Mouse (Mus musculus) adrenal gland, postnatal 10 days (tissue): Measurements from ENCODE around the gene Aatf. TPM values are rescaled to one million over a fixed set of nuclear protein-coding genes. Genes with fewer than 3 reads are reported as not detected.

ENCODE experiments used
- DNase-seq: peaks from one replicate; pipeline ENCODE4 v3.0.0; 2021; ENCODE audit warnings: mixed read lengths
- long read RNA-seq, 2 experiments: library from polyadenylated mRNA; stranded (forward); transcript quantifications; one replicate each; pipeline ENCODE4 v2.0.0; 2021
- total RNA-seq, 2 experiments: library from RNA; stranded (reverse); gene quantifications; 2 replicates each; pipeline ENCODE4 v1.2.3; 2021

Aatf gene
- total RNA-seq: 10 to 100 TPM; 18.1 to 22.5 TPM
- long read RNA-seq, experiment 1, transcript Aatf-201 (13 exons, 1,822 nt): major isoform, 21 of 38 reads
- long read RNA-seq, experiment 1, partial matches to known transcripts: 12 of 38 reads
- long read RNA-seq, experiment 1, other reads (novel, unspliced or antisense): 5 of 38 reads
- long read RNA-seq, experiment 2, transcript Aatf-201 (13 exons, 1,822 nt): major isoform, 10 of 22 reads
- long read RNA-seq, experiment 2, partial matches to known transcripts: 9 of 22 reads
- long read RNA-seq, experiment 2, other reads (novel, unspliced or antisense): 2 of 22 reads

DNA sequence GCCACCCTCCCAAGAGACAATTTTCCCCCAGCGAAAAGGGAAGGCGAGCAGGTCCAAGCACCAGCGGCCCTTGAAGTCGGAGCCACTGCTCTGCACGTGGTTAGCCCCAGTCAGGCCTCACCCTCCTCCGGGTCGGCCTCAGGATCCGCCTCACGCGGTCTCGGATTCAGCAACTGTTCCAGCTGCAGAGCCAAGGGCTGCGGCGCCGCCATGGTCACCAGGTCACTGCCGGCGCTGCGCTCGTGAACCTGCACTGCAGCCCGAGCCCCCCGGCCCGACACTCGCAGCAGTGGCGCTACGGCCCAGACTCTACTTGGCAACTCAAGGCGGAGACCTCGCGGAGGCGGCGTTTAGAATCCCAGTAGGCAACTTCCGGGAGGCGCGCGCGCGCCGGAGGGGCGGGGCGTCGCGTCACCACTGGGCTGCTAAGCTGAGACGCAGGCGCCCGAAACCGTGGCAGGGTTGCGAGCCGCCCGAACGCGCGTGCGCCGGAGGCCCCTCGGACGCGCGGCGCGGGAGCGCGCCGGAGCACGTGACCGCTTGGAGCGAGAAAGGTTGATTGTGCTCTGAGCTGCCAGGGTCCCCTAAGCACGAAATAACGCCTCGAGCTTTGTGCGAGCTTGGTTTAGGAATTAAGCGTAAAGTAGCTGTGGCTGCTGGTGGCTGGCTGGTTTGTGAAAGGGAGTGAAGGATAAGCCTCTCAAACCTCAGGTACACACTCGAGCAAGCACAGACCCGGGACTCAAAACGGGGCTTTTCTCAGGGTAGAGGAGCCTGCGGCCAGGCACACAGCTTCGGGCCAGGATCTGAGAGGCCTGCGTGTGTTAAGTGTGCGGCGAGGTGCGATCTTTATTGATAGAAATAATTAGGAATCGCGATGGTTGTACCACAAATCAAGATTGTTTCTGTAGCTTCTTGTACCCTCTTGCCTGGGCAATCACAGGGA lies at the start of gene Aatf:
Gene Aatf, minus strand, starts transcription at position 352 of the 946 bp plus-strand sequence.
- DNase-seq: peak; percentile 99

DNA sequence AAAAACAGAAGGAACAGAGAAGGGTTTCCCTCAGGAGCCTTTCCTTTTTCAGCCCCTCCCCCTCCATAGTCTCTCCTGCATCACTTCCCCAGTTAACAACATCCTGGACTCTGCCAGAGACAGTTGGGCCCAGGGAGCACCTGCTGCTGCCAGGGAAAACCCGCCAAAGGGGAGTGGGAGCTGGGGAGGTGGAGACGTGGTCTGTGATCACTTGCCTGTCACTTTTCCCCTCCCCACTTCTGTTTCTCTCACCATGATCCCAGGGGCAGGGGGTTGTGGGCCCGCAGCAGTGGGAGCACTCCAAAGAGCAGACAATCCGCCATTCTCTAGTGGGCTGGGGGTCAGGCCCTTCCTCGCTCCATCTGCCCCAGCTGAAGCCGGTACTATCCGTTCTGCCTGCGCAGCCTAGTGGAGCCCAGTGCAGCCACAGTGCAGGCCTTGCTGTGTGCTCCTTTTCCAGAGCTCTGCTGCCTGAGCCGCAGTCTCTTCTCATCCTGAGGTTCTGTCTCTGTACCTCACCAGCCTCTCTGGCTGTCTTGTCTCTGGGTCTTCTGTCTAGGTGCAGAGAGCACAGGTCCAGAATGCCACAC lies 49.5 kb upstream of the Aatf start:
- DNase-seq: no peak

DNA sequence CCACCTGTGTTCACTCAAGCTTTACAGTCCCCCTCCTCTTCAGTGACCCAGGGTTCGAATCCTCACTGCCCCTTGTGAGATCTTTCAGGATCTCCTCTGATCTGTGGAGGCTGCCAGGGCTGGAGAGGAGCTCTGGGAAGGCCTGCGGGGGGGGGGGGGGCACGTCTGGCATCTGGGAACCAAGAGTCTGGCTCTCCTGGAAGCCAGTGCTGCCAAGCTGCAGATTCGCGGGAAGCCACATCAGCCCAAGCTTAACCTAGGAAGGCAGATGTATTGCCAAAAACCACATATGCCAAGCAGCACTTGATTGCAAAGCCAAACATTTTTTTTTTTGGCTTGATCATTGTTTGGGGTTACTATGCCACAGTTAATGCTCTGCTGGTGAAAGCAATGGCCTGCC lies 48.2 kb upstream of the Aatf start:
- peak; percentile 20 for DNase-seq

DNA sequence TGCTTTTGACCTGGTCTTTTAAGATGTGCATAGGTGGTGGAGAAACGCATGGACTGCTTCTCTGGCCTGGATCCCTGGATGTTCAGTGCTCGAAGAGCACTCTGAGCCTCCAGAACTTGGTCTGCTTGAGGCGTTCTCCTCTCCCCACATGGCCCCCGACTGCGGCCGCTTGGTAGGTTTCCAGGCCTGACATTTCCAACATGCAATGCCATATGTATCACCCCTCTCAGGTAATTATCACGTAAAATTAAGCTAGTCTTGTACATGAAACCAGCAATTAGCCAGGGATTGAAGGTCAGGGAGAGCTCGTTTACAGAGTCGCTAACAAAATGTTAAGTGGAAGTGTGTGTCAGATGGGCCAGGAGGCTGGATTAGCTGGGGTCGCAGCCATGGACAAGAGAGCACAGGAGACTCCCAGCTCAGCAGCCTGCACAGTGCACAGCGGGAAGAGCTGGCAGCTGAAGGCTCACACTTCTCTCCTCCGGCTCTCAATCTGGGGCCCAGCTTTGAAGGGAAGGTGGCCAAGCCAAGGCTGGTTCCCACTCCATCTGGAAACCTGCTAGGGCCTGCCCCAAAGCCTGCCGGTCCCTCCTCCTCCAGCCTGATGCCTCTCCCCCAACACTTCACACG lies 40.6 kb upstream of the Aatf start:
- no peak for DNase-seq

DNA sequence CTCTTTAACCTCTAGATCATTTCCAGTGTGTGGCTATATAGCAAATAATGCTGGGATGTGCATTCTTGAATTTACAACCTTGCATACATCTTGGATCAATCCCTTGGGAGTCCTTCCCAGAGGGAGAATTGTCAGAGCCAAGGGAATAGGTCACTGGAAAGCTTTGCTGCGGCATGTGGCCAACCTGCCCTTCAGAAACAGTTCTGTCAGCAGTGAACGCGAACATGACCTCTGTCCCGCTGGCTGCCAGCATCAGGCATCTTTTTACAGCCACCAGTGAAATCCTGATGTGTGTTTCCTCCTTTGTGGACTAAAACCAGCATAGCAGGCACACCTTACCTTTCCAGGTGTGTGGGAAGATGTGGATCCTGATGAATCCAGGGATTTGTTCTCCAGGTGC lies 38.0 kb upstream of the Aatf start:
- DNase-seq: no peak

DNA sequence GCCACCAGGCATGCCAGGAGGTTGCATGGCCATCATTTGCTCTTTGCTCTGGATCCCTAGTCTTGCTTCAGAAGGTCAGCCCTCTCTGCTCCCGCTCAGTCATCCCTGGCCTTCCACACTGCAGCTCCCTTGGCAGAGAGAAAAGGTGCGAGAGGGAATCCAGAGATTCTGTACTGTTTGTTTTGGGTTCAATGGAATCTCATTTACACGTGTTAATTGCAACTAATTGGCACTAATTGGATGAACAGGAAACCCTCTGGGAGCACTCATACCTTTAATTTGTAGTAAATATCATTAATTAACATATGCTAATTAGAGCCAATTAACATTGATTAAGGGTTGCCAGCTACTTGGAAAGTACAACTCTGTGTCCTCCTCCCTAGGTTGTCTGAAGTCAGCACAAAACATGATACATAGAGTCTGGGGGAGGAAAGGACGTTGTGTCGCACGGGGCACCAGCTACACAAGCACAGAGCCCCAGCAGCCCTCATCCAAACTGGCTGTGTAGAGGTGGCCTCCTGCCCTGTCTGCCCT lies 36.0 kb upstream of the Aatf start:
- DNase-seq: no peak

DNA sequence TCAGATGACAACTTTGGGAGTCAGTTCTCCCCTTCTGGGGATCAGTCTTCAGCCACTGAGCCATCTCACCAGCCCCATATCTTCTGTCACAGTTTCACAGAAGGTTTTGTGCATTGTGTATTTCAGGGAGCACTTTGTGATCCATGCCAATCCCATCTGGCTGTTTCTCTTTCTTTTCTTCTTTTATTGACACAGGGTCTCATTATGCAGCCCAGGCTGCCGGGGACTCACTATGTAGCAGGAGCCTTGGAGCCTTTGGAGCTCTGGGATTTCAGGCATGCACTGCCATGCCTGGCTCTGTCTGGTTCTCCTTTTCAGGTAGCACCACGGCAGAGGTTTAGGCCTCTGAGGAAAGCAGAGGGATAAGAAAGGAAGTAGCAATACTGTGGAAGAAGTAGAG lies 35.0 kb upstream of the Aatf start:
- no peak for DNase-seq

DNA sequence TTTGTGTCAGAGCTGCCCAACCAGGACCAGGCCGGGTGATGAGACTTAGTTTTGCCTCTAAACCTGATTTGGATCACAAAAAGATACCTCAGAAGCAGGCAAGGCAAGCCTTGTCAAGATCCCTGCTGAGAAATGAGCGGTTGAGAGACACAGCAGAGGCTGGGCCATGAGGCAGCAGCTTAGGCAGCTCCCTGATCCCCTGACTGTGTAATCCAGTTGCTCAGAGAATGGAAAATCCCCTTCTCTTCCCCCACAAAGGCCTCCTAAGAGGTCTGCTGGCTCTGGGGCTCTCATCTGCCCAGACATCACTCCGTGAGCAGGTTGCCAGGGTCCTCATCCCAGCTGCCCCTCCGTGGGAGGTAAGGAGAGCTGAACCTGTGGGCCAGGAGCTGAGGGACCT lies 26.7 kb upstream of the Aatf start:
- no peak for DNase-seq

DNA sequence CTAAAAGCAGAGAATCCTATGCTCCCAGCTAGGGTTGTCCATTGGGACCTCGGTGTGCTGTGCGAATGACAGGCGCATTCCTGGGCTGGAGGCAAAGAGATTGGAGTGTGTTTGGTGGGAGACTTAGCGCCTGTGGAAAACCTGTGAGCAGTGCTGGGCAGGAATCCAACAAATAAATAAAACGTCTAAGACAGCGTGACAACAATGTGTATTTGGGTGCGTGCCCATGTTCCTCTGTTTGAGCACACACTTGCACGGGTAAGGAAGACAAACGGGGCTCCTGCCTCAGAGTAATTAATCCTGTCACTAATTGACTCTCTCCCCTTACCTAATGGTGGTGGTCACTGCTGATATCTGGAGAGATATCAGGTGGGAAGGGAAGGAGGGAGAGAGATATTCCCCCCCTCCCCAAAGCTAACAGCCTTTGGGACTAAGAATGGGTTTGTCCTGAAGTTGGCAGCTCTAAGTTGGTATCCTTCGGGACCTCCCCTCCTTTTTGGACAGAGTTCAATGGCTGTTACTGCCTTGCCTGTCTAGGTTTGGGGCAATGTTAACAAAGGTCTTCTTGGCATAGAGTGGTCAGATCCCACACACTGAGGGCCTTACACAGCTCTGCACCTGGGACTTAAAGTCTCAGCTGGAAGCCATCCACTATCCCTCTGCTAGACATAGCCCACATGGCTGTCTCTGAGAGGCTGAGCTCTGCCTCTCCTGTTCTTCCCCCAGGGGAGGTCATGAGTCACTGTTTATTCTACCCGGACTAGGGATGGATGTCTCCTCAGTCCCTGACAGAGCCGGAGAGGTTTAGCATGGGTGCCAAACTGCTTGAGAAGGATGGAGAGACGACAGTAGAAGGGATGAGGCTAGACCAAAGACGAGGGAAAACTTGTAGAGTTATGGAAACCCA lies 16.7 kb upstream of the Aatf start:
- no peak for DNase-seq

DNA sequence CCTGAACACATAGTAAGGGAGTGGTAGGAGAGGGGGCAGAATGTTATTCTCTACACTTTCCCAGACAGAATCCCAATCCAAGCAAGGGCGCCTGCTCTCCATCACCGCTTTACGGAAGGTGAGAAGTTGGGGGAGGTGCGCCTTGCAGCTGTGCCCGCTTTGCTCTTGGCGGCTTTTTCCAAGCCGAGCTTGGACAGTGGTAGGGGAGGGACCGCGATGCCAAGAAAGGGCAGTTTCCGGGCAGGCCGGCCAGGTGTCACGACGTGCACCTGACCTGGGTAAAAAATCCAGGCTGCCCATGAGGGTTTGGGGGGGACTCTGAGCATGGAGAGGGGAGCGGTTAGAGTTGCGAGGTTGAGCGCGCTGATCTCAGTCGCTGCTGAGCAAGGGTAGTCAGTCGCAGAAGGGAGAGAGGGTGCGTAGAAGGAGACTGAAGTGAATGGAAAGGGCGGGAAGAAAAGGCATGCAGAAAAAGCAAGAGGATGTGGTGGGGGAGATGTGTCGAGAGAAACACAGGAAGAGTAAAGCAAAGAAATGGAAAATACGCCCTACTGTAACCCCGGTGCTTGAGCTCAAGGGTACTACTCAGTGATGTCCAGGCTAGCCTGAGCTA lies 15.9 kb upstream of the Aatf start:
- no peak for DNase-seq

DNA sequence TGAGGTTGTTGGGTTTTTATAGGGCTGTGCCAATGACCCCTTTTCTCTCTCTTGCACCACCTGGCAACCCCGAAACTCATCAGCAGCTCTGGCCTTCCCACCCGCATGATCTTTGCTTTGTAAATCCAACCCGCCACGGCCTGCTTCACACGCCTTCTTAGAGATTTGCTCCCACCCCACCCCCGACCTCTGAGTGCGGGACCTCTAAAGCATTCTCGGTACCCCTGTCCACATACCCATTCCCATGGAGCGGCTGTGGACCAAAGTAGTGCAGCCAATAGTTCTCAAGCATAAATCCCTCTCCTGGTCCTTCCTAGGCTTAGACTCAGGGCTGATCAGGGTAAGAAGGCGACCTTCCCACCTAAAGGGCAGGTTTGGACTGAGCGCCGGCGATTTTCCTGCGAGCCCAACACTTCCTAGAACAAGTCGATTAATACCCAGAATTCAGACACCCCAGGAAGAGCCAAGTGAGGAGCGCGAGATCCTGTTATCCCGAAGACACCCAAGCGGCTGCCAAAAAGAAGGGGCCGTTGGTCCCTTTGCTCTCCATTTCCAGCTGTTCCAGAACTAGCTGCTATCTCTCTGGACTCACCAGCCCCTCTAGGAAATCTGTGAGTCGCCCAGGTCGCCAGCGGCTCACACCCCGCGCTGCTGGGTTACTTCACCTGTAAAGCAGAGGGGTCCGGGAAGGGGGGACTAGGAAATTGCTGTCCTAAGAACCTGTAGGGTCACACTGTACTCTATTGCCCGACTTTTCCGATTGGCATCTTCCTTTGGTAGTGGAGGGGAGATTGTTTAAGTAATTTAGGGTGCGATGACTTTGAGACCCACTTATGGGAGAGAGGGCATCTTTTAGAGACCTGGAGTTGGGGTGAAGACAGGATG lies 13.9 kb upstream of the Aatf start:
- no peak for DNase-seq

DNA sequence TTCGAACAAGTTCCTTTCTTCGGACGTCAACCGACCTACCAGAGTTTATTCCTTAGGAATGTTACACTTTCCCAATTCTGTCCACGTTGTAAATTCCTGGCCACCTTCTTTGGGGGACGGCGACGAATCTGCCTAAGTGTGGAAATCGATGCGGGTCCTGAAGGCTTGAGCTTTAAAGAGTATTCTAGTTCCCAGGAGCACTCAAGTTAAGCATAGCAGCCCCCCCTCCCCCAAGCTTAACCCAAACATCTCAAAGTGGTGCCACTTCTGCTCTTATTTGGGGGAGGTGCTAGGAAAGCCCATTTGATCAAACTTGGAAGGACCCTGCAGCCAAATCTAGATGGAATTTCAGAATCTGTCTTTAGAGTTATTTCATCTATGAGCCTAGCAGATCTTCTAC lies 13.1 kb upstream of the Aatf start:
- no peak for DNase-seq

DNA sequence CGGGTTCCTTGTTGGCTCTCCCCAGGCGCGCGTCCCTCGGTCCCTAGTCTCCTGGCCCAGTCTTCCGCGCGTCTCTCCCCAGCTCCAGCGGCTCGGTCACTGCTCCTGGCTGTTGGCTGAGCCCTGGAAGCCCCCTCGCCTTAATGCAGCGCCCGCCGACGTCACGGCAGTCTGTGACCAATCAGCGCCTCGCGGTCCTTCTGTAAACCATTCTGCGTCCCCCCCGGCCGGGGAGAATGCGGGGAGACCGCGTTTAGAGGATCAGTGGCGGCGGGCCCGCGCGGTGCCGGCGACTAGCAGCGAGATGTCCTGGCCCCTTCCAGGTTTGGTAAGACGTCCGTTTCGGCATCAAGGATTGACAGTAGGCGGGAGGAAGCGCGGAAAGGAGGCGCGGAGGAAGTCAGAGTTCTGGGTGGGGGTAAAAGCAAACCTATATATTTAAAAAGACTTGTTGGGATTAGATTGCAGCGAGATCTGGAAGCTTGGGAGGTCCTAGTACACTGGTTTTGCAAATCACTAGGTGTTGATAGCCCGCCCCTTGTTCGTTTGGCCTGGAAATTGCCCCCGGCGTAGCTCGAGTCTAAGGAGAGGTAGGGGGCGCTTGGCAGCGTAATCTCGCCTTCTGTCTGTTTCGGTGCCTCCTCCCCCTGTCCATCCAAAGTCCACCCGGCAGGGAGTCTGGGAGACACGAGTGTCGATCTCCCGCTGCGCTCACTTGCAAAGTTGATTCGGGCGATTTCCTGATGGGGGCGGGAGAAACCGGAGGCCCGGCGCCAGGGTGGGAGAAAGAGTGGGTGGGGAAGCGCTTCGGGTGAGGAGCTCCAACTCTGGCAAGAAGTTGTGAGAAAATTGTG lies 12.3 kb upstream of the Aatf start, which contains the start of gene Lhx1:
Gene Lhx1, minus strand, starts transcription at position 115 of the 854 bp plus-strand sequence.
- peak; percentile 26 for DNase-seq

DNA sequence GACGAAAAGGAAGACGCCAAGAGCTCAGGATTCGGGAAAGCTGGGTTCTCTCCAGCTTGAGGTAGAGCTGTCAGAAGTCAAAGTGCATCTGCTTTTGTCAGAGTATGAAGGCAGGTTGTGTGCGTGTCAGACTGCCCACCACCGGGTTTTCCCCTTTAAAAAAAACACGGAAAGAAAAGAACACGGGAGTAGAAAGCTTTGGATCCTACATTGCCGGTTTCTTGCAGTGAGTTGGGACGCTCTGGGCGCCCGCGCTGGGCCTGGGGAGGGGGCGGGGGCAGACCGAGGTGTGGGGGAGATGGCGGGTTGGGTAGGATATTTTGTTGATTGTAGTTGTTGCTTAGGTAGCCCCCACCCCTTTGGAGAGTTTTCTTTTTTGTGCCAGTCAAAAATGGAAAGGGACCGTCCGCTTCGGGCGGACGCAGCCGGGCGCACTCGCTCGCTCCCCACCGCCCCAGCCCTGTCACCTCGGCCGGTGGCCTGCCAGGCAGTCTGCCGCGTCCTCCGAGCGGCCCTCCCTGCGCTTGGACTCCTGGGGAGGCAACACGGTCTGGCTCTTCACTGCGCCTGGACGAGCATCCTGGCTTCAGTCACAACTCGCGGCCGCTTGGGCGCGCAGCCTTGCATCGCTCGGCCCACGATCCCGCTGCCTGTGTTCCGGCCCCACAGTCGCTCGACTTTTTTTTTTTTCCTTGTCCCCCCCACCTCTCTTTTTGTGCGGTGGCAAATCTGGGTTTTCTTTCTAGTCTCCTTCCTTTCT lies 11.4 kb upstream of the Aatf start:
- DNase-seq: peak; percentile 15

DNA sequence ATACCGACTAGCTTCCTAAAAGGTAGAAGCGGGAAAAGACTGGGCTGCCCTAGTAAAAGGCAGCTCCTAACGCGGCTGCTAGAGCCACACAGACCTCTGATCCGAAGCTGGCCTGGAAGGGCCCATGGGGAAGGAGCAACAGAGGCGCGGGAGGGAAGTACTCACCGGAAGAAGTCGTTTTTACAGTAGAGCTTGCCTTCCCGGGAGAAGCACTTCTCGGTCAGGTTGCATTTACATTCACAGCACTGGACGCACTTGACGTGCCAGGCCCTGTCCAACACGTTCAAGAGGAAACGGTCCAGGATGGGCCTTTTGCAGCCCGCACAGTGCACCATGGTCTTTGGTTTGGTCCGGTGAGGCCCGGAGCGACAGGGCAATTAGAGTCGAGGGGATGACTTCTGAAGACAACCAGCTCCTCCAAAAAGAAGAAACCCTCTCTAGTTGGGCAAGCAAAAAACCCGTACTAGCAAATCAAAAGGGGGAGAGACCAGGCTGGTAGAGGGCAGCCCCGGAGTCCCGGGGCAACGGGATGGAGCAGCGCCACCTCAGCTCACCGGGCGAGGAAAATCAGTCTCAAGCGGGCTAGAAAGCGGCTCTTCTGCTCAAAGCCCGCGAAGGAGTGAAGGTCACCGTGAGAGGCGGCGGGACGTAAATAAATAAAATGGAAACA lies 10.7 kb upstream of the Aatf start:
- DNase-seq: peak; percentile 11

DNA sequence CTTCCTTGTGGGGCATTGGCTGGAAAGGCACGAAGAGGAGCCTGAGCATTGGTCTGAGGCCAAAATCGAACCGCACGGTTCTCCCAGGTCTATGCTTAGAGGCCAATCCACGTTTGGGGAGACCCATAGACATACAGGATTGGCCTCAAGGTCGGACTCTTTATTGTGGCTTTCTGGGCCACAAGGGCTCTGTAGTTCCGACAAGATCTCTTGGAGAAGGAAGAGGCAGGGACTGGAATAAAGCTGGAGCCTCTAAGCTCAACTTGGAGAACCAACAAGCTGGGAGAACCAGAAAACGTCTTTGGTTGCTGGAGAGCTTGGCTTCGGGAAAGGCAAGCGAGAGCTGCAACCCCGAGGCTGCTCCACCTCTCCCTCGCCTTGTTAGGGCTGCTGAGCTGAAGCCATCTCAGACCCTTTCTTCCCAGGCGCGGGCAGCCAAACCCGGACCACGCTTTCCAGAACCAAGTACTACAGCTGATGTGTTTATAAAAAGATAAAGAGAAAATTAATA lies 10.1 kb upstream of the Aatf start:
- DNase-seq: no peak
